8 mouse cellular contexts compared by ENCODE assay signal in genomic region chr14:77874304-77875241, GRCm38 (mm10). TPM values are rescaled to one million over a fixed set of nuclear protein-coding genes. Genes with fewer than 3 reads are reported as not detected.
A peak's percentile ranks its signal among the peaks of the same experiment; 100 is the strongest.
DNase-seq lines count a peak whose midpoint lies in the region; ATAC-seq lines count a peak whose summit lies in the region.

Gene Dnajc15 (minus strand): TSS chr14:77875125.

- peak; percentile 92 to 93 for DNase-seq in adrenal gland, postnatal 36 days
- DNase-seq in heart, adult 11 months = peak; percentile 98
- DNase-seq in kidney, adult 11 months = peak; percentile 84
- DNase-seq in left cerebral cortex, postnatal 4 days = peak; percentile 78
- DNase-seq in midbrain, embryonic 11.5 days (ENCODE audit: low spot score, missing footprints) = peak; percentile 98
- DNase-seq in right cerebral cortex, postnatal 4 days = peak; percentile 82
- peak; percentile 88 for DNase-seq in yolk sac, embryonic 10.5 days (ENCODE audit: low spot score)

- H3K4me1 ChIP-seq in embryonic facial prominence, embryonic 13.5 days = no peaks in the 10 kb centered on the region
- no peaks in the 10 kb centered on the region; the same call in 1 of the 2 replicates for H3K4me1 ChIP-seq in midbrain, embryonic 11.5 days (ENCODE audit: control insufficient read depth, insufficient read depth, low read length)

- no peaks in the 10 kb centered on the region for H3K27me3 ChIP-seq in embryonic facial prominence, embryonic 13.5 days
- H3K27me3 ChIP-seq in midbrain, embryonic 11.5 days (ENCODE audit: control insufficient read depth, insufficient read depth, low read length) = no peaks in the 10 kb centered on the region

- H3K9me3 ChIP-seq in embryonic facial prominence, embryonic 13.5 days = no peaks in the 10 kb centered on the region
- no peaks in the 10 kb centered on the region for H3K9me3 ChIP-seq in midbrain, embryonic 11.5 days (ENCODE audit: control insufficient read depth, low read length)

- H3K4me2 ChIP-seq in embryonic facial prominence, embryonic 13.5 days = peak within 1 kb of the TSS; percentile 76
- peak within 1 kb of the TSS; percentile 69 for H3K4me2 ChIP-seq in midbrain, embryonic 11.5 days

- 1% methylated on average over 44 of the region's 44 CpGs for WGBS in embryonic facial prominence, embryonic 13.5 days
- WGBS in midbrain, embryonic 11.5 days = under 1% methylated on average over 44 of the region's 44 CpGs

- peak within 1 kb of the TSS; percentile 89 for H3K4me3 ChIP-seq in embryonic facial prominence, embryonic 13.5 days
- peak within 1 kb of the TSS; percentile 84 for H3K4me3 ChIP-seq in midbrain, embryonic 11.5 days (ENCODE audit: low read depth, low read length)

- H3K36me3 ChIP-seq in embryonic facial prominence, embryonic 13.5 days = peaks cover 3% of the 10 kb centered on the region
- H3K36me3 ChIP-seq in midbrain, embryonic 11.5 days (ENCODE audit: control insufficient read depth, insufficient read depth, low read length) = no peaks in the 10 kb centered on the region

- 0 out of 2 replicates have a peak within 1 kb of the TSS, but pooled peaks have one; percentile 4 for H3K27ac ChIP-seq in embryonic facial prominence, embryonic 13.5 days
- no peak within 1 kb of the TSS for H3K27ac ChIP-seq in midbrain, embryonic 11.5 days (ENCODE audit: low read depth, low read length)

- intact Hi-C loops in left cerebral cortex, postnatal 4 days (cut with DNase I) = no loop called here

- peak within 1 kb of the TSS; percentile 83 for H3K9ac ChIP-seq in embryonic facial prominence, embryonic 13.5 days
- H3K9ac ChIP-seq in midbrain, embryonic 11.5 days (ENCODE audit: low read length) = peak within 1 kb of the TSS; percentile 87

- ATAC-seq in embryonic facial prominence, embryonic 13.5 days (ENCODE audit: insufficient number of reproducible peaks, insufficient read depth, low FRiP score, low TSS enrichment, low read depth) = peak; percentile 60
- ATAC-seq in midbrain, embryonic 11.5 days (ENCODE audit: low FRiP score) = peak; percentile 91

RNA-seq across cellular contexts. Expression of gene Dnajc15, which starts in this region (rescaled TPM):
- total RNA-seq in adrenal gland, postnatal 36 days (2021) = 100 to 1,000 TPM; 333 to 435 TPM
- 102 and 107 TPM in 2 replicates for polyA plus RNA-seq in embryonic facial prominence, embryonic 13.5 days (2015; fragmentation: Nextera tagmentation; extraction: Ambion mirVana)
- total RNA-seq in left cerebral cortex, postnatal 4 days (2021) = 10 to 100 TPM; 36.5 to 36.7 TPM
- 99.2 and 111 TPM in 2 replicates for polyA plus RNA-seq in midbrain, embryonic 11.5 days (2014; fragmentation: Nextera tagmentation; extraction: Ambion mirVana)

Comparison
In these comparisons a context has a peak if more than half of its experiments do, and no peak if none do; other contexts are left out.
1. RNA of gene Dnajc15 (total RNA-seq): 333 to 435 TPM in adrenal gland, postnatal 36 days; 36.5 to 36.7 TPM in left cerebral cortex, postnatal 4 days; every median in the first group is over 4 times any median in the second.
2. Peak in every context shown above with its lines, with median percentiles within 50 percentile points of each other: DNase-seq.